Mouse (Mus musculus) retina, postnatal 7 days (tissue): ENCODE data around the gene Zfp853.
A peak's percentile ranks its signal among the peaks of the same experiment; 100 is the strongest.

ENCODE experiments used
- DNase-seq: peaks from one replicate; pipeline ENCODE4 v3.0.0-alpha.2; 2012; ENCODE audit warnings: low read depth, low spot score

The Zfp853 gene

DNA sequence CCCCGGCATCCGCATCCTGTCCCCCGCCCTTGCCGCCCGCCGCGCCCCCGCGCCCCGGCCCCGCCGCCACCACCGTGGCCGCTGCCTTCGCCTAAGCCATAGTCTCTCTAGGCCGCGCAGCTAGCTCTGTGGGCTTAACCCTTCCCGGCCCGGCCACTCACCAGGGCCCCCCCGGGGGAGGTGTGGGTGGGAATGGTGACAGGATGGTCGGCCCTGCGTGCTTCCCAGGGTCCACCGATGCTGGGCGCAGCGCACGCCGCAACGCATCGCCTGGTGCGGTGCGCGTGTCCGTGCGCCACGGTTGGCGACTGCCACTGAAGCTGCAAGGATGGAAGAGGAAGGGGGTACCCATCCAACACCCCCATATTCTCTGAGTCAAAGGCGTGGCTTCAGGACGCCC lies at the start of gene Zfp853:
TSS of gene Zfp853 (minus strand) at position 220 of the 400 bp plus-strand sequence.
- DNase-seq, result no peak

DNA sequence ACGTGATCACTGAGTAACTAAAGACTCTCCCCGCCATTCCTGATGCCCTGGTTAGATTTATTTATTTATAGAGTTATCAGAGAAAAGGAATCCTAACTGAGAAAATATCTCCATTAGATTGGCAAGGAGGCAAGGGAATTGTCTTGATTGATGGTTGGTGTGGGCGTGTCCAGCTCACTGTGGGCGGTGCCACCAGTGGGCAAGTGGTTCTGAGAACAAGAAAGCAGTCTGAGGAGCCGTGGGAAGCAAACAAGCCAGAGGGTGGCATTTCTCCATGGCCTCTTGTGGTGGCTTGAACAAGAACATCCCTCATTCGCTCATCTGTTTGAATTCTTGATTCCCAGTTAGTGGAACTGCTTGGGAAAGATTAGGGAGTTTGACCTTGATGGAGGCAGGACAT lies 46.2 kb upstream of the Zfp853 start:
- no peak for DNase-seq

DNA sequence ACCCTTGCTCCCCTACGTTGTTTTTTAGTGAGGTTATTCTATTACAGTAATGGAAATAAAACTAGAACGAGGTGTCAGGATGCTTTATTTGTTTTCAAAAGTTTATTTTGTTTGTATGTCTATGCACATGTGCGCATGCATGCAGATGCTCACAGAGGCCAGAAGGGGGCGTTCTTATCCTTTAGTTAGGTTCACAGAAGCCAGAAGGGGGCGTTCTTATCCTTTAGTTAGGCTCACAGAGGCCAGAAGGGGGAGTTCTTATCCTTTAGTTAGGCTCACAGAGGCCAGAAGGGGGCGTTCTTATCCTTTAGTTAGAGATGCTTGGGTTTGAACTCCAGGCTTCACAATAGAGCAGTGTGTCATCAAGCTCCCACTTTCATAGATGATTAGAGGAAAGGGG lies 43.1 kb upstream of the Zfp853 start:
- DNase-seq, result no peak

DNA sequence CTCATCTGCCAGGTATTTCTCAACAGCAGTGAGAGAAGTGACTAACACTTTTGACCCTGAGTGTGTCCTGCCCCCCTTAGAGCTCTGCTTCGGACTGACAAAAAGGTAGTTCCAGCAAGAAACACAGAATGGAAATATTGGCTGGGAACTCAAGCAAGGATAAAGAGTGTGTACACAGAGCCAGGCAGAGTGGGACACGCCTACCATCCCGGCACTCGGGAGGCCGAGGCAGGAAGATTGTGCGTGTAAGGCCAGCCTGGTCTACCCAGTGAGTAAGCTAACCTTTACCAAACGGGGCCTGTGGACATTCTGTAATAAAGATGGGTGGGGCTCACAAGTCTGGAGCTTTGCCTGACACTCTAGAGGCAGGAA lies 41.7 kb upstream of the Zfp853 start:
- DNase-seq, result no peak

DNA sequence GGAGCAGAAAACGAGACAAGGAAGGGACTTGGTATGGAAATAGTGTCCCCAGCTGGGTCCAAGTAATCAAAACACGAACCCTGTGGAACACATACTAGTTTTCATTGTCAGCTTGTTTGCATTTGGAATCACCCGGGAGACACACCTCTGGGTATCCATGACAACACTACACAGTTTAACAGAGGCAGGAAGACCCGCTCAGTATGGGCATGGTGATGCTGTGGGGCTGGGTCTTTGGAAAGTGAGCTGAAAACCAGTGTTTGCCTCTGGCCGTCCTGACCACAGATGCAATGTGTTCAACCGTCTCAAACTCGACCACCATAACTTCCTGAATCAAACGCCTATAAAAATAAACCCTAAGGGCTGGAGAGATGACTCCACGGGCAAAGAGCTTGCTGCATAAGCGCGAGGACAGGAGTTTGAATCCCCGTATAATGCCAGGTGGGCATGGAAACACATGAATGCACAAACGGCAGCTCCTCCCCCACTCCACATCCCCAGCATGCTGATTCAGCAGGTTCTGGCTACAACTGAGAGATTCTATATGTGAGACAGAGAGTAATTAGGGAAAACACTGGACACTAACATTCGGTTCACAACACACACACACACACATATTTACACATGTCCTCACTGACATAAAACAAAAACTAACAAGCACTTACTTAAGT lies 41.1 kb upstream of the Zfp853 start:
- DNase-seq, result no peak

DNA sequence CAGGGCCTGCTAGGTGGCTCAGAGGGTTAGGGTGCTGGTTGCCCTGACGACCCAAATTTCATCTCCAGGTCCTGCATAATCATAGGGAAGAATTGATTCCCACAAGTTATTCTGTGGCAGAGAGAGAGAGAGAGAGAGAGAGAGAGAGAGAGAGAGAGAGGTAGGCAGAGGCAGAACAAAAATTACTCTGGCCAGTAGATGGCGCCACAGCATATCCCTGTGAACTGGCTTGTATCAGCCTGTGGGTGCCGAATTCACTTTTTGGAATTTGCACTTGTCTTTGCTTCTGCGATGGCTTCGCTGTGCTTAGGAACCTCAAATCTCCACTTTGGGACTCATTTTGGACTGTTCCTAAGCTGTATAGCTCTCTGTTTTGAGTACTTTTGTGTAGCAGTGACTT lies 40.4 kb upstream of the Zfp853 start:
- peak; percentile 69 for DNase-seq

DNA sequence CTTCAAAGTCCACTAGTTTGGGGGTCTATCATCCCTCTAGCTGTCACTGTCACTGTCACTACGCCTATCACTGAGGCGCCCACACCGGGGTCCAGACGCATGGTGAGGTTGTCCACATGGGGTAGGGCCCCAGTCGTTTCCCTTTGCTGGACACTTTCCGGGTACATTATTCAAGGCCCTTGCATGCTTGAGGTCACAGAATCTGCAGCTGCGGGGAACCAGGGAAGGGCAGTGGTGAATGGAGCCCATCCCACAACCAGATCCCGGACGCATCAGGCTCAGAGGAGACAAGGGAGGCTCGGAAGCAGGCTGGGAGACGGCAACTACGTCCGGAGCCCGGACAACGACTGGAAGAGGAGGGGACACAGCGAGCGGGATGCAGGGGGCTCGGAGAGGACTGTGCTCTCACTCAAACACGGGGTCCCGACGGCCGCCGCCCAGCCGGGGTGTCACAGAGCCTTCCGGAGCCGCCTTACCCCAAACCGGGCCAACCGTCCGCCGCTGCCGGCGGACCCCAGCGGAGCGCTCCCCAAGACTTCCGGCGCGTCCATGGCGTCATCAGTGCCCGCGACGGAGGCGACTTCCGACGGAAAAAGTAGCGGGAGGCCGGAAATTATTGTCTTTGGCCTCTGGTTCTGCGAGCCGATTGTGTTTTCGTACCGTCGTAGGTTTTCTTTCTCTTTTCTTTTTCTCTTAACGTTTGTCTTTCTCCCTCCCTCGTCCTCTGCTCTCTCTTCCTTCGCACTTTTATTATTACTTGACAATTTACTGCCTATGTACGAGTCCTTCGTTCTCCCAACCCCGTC lies 35.5 kb upstream of the Zfp853 start, which contains the start of gene Zdhhc4:
TSS of gene Zdhhc4 (minus strand) at position 567 of the 806 bp plus-strand sequence.
- peak; percentile 90 for DNase-seq

DNA sequence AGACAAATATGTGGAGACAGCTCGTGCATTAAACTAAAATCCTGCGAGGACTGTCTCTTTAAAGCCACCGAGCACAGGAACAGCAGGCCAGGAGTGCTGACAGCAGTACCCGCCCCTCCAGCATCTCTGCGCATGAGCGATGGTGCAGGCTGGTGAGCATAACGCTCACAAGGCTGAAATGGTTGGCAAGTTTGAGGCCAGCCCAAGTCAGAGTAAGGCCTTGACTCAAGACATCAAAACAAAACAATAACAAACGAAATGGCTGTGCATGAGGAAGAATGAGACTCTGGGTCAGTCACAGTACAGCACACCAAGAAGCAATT lies 23.8 kb upstream of the Zfp853 start:
- DNase-seq, result no peak

DNA sequence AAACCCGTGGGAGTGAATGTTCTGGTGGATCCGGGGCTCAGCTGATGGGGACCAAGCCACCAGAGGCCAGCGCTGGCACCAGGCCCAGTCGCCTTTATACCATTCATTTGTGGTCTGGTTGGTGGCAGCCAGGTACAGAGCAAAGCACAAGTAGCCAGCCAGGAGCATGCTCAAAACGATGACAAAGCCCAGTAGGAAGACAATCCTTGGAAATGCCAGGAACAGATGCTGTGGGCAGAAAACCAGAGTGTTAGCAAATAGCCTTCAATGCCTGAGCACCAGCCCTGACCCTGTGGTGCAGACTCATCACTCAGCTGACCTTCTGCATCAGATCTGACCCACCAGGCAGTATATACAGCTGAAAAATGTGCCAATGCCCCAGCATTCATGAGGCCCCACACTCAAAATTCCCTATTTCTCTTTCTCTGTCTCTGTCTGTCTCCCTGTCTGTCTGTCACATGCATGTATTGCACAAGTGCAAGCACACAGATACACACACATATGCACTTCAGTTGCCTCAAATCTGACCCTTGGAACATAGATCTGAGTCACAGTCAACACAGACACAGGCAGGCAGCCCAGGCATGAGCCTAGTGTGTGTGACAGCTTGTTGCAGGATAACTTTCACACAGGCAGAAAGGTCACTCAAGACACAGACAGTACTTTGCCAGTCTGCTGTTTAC lies 23.3 kb upstream of the Zfp853 start:
- no peak for DNase-seq

DNA sequence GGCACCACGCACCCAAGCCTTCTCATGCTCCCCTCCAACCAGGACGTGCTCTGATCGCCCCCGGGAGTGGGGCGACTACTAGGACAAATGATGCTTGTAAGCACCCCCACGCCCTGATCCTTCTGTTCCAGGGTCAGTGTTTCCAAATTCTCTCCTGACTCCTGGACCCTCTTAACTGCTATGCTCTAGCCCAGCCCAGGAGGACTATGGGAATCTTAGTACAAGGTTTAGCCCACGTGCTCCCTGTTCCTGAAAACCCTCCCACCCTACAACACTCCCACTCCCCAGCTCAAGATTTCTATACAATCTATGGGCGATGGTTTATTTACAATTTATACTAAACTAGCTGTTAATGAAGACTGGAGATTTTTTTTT lies 22.1 kb upstream of the Zfp853 start:
- DNase-seq, result no peak

DNA sequence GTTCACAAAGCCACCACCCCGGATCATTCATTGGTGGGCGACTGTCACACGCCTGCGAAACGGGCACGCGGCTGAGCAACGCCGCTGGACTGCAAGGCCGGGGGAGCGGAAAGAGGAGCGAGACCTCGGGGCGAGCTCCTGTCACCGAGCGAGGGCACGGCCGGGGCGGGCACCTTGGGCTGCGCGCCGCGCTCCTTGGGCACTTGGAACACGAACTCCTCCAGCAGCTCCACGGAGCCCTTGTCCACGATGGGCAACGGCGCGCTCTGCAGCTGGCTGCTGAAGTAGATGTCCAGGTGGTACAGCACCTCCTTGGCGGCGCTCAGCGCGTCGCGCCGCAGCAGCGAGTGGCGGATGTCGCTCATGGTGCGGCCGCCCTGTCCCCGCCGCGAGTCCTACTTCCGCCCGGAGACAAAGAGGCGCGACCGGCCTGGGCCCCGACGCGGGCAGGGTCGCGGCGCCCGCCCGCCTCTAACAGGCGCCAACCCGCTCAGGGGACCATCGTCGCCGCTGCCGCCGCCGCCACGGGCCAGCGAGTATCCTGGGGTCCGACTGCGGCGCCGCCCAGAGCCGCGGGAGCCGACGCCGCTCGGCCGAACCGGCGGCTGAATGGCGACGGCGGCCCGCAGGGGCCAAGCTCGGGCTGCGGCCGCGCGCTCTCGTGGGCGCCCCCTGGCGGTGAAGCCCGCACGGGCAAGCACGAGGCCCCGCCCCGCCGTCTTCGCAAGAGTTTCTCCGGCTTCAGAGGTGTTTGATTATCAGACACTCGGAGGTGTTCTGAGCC lies 21.5 kb upstream of the Zfp853 start, which contains the start of gene E130309D02Rik:
TSS of gene E130309D02Rik (minus strand) at position 631 of the 784 bp plus-strand sequence.
- peak; percentile 77 for DNase-seq

DNA sequence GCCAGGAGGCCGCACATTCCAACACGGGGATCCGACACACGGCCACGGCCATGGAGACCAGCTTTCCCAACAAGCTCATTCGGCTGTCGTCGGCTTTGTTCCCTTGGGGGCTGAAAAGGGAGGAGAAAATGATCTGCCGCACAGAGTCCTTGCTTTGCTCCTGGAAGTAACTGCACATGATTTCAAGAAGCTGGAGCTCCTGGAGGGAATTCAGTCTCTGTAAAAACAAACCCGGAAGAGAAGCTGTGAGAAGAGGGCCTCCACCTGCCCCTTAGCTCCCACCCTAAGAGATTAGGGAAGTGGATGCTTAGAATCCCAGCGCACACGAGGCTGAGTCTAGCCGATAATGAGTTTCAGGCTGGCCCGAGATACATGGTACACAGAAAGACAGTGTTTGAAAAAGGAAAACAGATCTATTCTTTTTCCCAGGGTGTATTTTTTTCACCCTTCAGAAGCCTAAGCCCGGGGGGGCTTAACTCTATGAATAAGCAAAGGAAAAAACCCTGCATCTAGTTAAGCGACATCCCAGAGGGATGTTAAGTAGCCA lies 20.8 kb upstream of the Zfp853 start:
- no peak for DNase-seq

DNA sequence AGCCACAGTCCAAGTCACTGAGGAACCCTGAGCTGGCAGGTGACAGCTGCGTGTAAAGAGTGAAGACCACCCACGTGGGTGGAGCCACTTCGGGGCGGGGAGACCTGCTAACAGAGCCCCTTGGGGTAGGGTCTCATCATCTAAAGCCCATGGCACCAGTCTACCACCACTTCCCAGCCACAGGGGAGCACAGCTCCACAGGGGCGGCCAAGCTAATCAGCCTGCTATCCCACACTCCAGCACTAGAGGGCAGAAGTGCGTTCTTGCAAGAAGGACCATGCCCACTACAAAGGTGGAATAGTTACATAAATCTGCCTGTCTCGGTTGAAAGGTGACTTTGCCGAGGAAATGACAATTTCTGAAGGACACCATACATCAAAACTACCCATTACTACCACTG lies 18.5 kb upstream of the Zfp853 start:
- DNase-seq, result peak; percentile 69

DNA sequence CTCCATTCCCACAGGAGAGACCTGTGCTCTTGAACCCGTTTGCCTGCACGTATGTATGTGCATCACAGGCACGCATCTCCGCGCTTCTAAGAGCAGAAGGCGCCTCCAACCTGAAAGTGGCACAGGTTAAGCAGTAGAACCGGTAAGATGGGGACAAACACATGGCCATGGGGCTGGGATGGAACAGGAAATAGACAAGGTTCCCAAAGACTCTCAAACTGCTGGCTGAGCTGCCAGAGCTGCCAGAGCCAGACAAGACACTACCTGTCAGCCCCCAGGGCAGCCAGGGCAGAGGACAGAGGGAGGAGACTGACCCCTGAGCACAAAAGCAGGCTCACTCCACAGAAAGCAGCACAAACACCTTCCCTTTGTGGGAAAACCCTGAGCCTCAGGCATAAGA lies 16.5 kb upstream of the Zfp853 start:
- no peak for DNase-seq

DNA sequence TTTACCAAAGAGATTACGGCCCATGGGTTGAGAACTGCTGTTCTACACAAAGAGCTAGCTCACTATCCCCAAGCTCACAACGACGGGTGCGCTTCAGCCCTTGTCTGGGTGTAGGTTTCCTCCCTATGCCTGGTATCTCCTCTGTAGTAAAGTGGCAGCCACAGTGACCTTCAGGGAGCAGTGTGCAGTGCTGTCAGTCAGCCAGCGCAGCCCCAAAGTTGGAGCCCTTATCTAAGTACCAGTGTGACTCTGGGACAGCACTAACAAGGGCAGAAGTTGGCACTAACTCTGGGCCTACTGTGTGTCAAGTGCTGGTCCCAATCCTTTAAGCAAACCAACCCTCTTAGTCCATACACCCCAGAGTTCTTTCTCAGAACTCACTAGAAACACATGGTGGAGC lies 15.4 kb upstream of the Zfp853 start:
- DNase-seq, result no peak

DNA sequence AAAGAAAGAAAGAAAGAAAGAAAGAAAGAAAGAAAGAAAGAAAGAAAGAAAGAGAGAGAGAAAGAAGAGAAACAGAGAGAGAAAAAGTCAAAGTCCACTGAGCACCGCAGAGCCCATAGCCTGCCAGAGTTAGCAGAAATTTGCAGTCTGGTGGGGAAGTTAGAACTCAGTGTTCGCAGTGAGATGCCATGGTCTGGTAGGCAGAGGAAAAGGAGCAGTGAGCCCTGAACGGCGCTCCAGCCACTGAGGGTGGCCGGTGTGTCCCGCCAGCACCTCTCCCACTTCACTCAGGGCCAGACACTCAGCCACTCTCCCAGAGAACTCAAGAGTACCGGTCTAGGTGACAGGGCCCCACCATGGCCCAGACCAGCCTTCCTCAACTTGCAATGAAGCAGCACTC lies 10.8 kb upstream of the Zfp853 start:
- no peak for DNase-seq

DNA sequence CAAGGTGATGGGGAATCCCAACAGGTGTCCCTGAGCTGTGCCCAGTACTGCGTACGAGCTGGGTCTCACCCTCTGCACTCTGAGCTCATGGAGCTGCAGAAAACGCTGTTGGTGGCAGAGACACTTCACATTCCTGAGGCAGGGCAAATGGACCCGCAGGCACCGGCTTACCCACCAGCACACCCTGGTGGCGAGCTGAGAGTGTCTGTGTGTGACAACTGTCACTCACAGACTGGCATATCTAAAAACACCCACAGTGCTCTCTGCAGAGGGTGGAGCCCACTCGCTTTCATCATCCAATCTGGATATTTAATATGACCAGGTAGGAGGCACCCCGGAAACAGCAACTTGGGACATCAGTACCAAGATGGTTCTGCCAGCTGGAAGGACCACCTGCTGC lies 7.9 kb upstream of the Zfp853 start:
- no peak for DNase-seq

DNA sequence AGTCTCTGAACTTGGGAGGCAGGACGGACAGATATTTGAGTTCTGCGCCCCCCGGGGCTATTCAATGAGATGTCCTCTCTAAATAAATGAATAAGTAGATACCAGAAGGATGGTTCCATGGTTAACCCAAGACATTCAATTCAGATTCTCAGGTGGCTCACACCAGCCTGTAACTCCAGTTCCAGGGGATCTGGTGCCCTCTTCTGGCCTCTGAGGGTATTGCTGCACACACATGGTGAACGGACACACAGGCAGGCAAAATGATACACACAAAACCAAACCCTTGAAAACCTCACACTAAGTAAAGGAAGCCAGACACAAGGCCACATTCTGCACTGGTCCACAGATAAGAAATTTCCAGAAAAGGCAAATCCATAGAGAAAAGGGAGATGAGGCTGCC lies 6.3 kb upstream of the Zfp853 start:
- DNase-seq, result no peak

DNA sequence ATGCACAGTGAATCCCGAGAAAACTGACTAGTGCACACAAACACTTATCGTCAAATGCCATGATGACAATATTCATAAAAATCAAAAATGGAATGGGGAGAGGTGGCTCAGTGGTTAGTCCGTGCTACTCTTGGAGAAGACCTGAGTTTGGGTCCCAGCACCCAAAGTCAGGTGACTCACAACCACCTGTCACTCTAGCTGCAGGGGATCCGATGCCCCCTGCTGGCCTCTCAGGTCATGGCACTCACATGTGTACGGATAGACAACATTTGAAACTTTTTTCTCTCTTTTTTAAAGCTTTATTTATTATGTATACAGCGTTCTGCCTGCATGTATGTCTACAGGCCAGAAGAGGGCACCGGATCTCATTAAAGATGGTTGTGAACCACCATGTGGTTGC lies 5.0 kb upstream of the Zfp853 start:
- DNase-seq, result no peak

DNA sequence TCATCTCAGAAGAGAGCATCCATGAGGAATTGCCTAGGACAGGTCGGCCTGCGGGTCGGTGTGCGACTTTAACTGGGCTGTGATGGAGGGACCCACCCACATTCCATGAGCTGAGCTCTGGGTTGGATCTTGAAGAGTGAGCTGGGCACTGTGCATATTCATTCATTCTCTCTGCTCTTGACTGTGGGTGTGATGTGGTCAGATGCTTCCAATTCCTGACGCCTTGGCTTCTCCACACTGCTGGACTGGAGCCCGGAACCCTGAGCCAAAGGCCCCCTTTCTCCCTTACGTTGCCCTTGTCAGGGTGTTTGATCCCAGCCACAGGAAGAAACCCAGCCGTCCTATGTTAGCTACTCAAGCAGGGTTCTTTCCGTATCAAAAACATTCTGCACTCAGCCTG lies 4.6 kb upstream of the Zfp853 start:
- DNase-seq, result no peak

DNA sequence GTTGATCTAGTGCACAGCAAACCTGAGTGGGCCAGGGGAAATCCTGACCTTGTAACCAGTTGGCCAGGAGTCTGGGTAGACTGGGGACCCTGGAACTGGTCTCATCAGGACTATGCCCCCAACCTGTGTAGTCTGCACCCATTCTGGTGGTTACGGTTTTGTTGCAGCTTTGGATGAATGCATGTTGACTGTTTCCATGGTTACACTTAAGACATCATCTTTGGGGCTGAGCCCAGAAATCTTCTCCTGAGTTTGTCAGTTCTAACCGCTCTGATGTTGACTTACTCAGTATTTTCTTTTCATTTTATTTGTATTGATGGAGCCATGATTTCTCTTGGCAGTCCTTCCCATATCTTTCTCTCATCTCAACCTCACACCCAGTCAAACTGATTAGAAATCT lies 1.9 kb upstream of the Zfp853 start:
- no peak for DNase-seq

DNA sequence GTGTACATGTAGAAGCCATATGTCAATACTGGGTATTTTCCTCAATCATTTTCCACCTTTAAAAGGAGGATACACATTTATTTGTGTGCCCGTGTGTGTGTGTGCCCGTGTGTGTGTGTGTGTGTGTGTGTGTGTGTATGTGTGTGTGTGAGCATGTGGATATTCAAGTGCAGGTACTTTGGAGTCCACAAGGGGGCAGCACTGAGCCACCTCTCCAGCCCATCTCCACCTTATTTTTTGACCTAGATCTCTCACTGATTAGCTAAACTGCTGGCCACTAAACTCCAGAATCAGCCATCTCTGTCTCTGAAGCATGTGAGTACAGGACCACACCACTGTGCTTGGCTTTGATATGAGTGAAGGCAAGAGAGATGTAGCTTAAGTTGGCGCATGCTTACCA lies 1.4 kb upstream of the Zfp853 start:
- DNase-seq, result no peak
